Mouse (Mus musculus) limb, embryonic 10.5 days (tissue): ENCODE measurements at regions not wholly inside any gene's neighbourhood (a gene's known extent, or its start where the extent isn't known, plus 50 kb on each side); places are given as distances from the start of the nearest gene placed in this dataset.

Source experiments
- DNase-seq: peaks from one replicate; pipeline ENCODE4 v3.0.0-alpha.2; 2017; ENCODE audit warnings: low spot score
- H3K27ac ChIP-seq: fragments of 300-500 bp; sonication (generic); 2 replicates; pipeline ENCODE4 v1.5.1; 2016; ENCODE audit warnings: mild to moderate bottlenecking
- H3K27me3 ChIP-seq: fragments of 300-500 bp; sonication (generic); 2 replicates; pipeline ENCODE4 v1.6.1; 2016; ENCODE audit warnings: low read depth, mild to moderate bottlenecking; ENCODE audit not compliant: poor library complexity, severe bottlenecking
- H3K36me3 ChIP-seq: fragments of 300-500 bp; sonication (generic); 2 replicates; pipeline ENCODE4 v1.6.1; 2016; ENCODE audit warnings: mild to moderate bottlenecking, moderate library complexity
- H3K4me1 ChIP-seq: fragments of 300-500 bp; sonication (generic); 2 replicates; pipeline ENCODE4 v1.6.1; 2016
- H3K4me3 ChIP-seq: fragments of 300-500 bp; sonication (generic); 2 replicates; pipeline ENCODE4 v1.5.1; 2016; ENCODE audit warnings: mild to moderate bottlenecking, moderate library complexity
- H3K9me3 ChIP-seq: fragments of 300-500 bp; sonication (generic); replicated peaks from 2 replicates; pipeline ENCODE4 v1.6.1; 2016; ENCODE audit warnings: mild to moderate bottlenecking
- WGBS: fragments of 180-500 bp; shearing (Covaris S2); methylation state at CpG from one replicate; pipeline ENCODE4 v1.1.7; 2016; 5-methylcytosine and 5-hydroxymethylcytosine counted together

DNA sequence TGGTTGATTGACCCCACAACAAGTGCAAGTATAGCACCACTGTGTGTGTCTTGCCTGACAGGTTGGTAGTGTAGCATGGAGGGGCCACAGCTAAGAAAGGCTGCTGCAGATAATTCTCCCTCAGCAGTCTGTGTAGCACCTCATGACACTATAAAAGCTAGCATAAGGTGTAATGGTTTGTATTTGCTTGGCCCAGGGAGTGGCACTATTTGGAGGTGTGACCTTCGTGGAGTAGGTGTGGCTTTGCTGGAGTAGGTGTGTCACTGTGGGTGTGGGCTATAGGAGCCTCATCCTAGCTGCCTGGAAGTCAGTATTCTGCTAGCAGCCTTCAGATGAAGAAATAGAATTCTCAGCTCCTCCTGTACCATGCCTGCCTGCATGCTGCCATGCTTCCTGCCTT lies 140.5 kb downstream of the Btg1 start:
- Histone ChIP-seq H3K9me3 (no peaks in the 10 kb centered on the region), H3K27me3 (no peaks in the 10 kb centered on the region), H3K4me1 (0 out of 2 replicates have a peak, but pooled peaks cover 3% of the 10 kb centered on the region), H3K36me3 (no peaks in the 10 kb centered on the region), H3K27ac (no peak overlapping the region), H3K4me3 (no peak overlapping the region)
- 92% methylated on average over 1 of the region's 1 CpGs for WGBS
- no peak for DNase-seq

DNA sequence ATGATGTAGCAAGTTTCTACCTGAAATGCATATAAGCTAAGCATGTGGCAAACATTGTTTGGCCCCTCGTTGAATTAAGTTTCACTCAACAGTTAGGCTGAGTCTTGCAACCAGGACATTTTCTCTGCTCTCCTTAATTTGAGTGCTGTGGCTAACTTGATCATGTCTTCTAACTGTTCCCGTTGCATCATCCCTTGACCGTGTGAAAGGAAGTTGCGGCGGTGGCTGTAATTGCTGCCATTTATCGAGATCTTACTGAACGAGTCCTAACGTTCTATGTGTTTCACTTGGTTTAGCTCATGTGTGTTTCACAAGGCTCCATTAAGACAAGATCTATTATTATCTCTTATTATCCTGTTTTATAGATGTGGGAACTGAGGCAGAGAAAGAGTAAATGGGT lies 144.8 kb downstream of the Btg1 start:
- Histone ChIP-seq H3K27me3 (no peaks in the 10 kb centered on the region), H3K4me3 (no peak overlapping the region), H3K27ac (no peak overlapping the region), H3K4me1 (no peaks in the 10 kb centered on the region), H3K9me3 (no peaks in the 10 kb centered on the region), H3K36me3 (no peaks in the 10 kb centered on the region)
- WGBS, result 93% methylated on average over 8 of the region's 8 CpGs
- DNase-seq, result no peak

DNA sequence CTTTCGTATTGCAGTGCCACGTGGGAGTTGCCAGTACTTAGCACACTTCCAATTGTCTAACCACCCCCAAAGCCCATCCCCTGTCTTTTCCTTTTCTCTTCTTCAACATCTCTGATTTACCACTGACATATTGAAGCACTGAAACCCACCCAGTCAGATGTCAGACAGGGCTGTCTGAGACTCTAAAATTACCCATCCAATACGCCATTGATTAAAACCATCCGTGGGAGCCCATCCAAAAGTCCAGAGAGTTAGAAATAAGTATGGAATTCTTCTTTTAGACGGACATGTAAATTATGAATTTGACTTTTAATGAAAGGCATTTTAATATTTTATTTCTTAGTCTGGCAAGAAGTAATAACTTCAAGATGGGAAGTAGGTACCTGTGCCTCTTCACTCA lies 148.8 kb downstream of the Btg1 start:
- no peak for DNase-seq
- Histone ChIP-seq H3K4me1 (no peaks in the 10 kb centered on the region), H3K9me3 (no peaks in the 10 kb centered on the region), H3K27ac (no peak overlapping the region), H3K4me3 (no peak overlapping the region), H3K36me3 (no peaks in the 10 kb centered on the region), H3K27me3 (no peaks in the 10 kb centered on the region)
- WGBS, result 89% methylated on average over 5 of the region's 5 CpGs

DNA sequence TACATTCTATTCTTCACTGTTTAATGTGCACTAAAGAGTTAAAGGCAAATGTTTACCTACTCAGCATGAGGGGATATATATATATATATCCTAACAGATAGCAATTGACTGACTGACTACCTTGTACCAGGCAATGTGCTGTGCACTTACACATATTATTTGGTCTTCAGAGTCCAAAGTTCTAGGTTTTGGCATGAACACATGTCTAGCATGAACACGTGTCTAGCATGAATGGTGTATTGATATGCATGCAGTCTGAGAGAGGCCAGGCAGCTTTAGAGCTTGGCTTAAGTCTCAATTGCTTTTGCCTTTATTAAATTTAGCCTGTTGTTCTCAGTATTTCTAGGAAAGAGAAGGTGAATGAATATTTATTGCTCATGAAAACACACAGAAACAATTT lies 161.4 kb downstream of the Btg1 start:
- no peak for DNase-seq
- H3K4me1 ChIP-seq, result peaks cover 7% of the 10 kb centered on the region; the same call in 1 of the 2 replicates
- no peaks in the 10 kb centered on the region for H3K9me3 ChIP-seq
- H3K27me3 ChIP-seq, result no peaks in the 10 kb centered on the region
- no peaks in the 10 kb centered on the region for H3K36me3 ChIP-seq
- 92% methylated on average over 1 of the region's 1 CpGs for WGBS
- H3K27ac ChIP-seq, result no peak overlapping the region
- H3K4me3 ChIP-seq, result no peak overlapping the region

DNA sequence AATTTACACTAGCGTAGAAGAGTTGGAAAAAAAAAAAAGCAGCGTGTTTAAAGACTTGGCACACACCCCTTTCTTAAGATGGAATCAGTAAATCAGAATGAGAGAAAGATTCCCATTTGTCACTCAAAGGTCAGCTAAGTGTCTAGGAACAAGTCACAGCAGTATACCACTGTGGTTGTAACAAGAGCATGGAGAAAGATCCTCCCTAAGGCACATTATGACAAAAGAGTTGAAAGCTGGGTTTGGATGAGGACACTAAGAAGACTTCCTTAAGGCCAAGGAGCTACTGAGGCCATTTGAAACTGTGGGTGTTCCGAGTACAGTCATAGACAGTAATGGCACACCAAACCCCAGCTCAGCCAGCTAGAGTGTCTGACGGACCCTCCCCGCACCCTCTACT lies 167.2 kb downstream of the Btg1 start:
- 88% methylated on average over 5 of the region's 5 CpGs for WGBS
- Histone ChIP-seq H3K27ac (no peak overlapping the region), H3K27me3 (no peaks in the 10 kb centered on the region), H3K9me3 (no peaks in the 10 kb centered on the region), H3K36me3 (no peaks in the 10 kb centered on the region), H3K4me3 (no peak overlapping the region), H3K4me1 (peaks cover 9% of the 10 kb centered on the region)
- DNase-seq, result no peak

DNA sequence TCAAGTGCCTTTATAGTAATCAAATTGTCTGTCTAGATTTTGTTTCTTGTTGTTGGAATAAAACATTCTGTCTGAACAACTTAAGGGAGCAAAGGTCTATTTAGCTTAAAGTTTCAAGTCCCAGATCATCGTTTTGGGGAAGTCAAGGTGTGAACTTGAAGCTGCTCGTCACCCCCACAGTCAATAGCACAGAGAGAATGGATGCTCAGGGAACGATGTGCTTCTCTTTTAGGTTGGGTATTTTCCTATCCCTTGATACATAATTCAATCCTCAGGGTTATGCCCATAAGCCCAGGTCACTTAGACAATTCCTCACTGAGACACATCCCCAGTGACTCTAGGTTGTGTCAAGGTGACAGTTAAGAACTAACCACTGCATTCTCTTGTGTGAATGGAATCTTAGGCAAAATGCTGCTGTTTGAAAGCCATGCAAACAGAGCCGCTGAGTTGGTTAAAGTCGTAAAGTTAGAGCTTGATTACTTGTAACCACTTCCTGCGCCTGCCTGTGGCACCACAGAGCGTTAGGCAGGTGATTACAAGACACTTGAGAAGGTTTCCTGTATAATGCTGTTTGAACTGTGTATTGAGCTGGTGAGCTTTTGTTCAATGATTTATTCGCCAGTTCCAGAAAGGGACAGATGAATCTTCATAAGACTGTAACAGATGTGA lies 170.2 kb downstream of the Btg1 start:
- Histone ChIP-seq H3K36me3 (no peaks in the 10 kb centered on the region), H3K4me3 (no peak overlapping the region), H3K27ac (0 out of 2 replicates have a peak overlapping the region, but pooled peaks have one; percentile 14), H3K4me1 (peaks cover 9% of the 10 kb centered on the region), H3K9me3 (no peaks in the 10 kb centered on the region), H3K27me3 (no peaks in the 10 kb centered on the region)
- DNase-seq, result no peak
- WGBS, result 49% methylated on average over 8 of the region's 8 CpGs

DNA sequence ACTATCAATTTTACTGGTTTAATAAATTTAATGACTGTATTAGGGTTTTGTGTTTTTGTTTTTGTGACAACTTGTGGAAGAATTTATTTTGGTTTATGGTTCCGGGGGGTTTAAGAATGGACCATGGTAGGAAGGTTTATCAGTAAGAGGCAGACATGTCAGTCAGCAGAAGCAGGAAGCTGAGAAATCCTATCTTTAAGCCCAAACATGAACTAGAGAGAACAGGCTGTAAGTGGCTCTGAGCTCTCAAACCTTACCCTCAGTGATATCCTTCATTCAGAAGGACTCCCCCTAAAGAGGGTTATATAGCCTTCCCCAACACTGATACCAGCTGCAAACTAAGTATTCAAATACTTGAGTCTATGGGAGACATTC lies 170.8 kb downstream of the Btg1 start:
- H3K27me3 ChIP-seq, result no peaks in the 10 kb centered on the region
- peaks cover 9% of the 10 kb centered on the region for H3K4me1 ChIP-seq
- no peak overlapping the region for H3K4me3 ChIP-seq
- no peak for DNase-seq
- H3K9me3 ChIP-seq, result no peaks in the 10 kb centered on the region
- H3K27ac ChIP-seq, result no peak overlapping the region
- no peaks in the 10 kb centered on the region for H3K36me3 ChIP-seq
- WGBS, result 89% methylated on average over 1 of the region's 1 CpGs

DNA sequence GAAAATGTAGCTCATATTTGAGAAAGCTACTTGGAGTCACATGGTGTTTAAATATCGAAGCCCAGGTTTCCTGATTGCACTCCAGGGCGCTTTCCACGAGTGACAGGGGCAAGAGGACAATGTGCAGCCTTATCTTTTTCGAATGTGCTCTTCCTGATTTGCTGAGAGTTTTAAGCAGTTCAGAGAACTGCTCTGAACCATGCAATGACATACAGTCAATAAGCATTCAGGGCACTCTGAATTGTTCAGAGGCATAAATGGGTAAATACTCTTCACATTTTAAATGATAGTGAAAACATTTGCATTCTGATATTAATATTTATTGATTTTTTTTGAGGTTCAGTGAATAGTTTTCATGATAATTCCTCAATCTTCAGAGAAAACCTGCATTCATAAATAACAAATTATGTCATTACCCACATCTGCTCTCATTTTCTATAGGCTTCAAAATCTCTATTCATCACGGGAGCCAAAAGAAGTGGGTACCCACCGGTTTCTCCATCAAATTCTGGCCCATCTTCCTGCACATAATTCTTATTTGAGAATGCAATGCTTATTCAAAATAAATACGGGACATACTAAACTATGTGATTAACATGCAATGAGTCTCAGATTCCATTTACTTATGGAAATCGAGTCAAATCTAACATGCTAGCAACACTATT lies 171.7 kb downstream of the Btg1 start:
- Histone ChIP-seq H3K4me1 (peaks cover 9% of the 10 kb centered on the region), H3K27ac (no peak overlapping the region), H3K9me3 (no peaks in the 10 kb centered on the region), H3K27me3 (no peaks in the 10 kb centered on the region), H3K4me3 (no peak overlapping the region), H3K36me3 (no peaks in the 10 kb centered on the region)
- 86% methylated on average over 8 of the region's 8 CpGs for WGBS
- DNase-seq, result no peak

DNA sequence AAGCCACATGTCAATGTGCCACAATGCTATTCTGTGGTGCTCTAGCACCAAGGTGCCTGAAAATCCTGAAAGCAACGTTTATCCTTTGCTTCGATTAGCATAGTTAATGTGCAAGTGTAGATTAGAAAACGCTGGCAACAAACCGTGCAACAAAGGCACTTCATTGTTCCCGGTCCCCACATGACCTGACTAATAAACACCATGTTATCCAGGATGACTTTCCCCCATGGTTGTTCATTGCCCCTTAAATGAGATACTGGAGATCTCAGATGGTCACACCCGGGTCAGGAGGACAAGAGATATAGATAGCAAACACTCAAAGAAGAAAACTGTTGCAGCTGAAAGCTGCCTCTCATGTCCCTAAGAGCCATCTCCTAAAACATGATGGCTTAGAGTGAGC lies 180.3 kb downstream of the Btg1 start:
- DNase-seq, result no peak
- Histone ChIP-seq H3K4me3 (no peak overlapping the region), H3K27me3 (no peaks in the 10 kb centered on the region), H3K36me3 (no peaks in the 10 kb centered on the region), H3K4me1 (no peaks in the 10 kb centered on the region; the same call in 1 of the 2 replicates), H3K27ac (no peak overlapping the region), H3K9me3 (no peaks in the 10 kb centered on the region)
- 85% methylated on average over 6 of the region's 6 CpGs for WGBS

DNA sequence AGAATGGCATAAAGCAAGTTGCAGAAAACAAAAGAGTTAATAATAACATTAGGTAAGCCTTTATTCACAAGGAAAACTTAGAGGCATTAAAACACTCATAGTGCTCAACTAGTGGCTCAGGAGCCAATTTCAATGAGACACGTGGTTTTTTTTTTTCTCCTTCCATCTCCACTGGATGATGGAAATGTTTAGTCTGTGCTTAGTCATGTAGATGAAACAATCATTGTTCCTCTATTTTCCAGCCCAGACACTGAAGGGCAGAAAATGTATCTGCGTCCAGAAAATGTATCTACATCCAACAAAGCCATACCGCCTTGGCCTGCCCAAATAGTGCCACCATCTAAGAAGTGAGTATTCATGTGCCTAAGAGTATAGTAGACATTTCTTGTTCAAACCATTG lies 184.0 kb downstream of the Btg1 start:
- Histone ChIP-seq H3K27ac (no peak overlapping the region), H3K36me3 (no peaks in the 10 kb centered on the region), H3K9me3 (no peaks in the 10 kb centered on the region), H3K4me3 (no peak overlapping the region), H3K4me1 (peaks cover 6% of the 10 kb centered on the region), H3K27me3 (no peaks in the 10 kb centered on the region)
- DNase-seq, result no peak
- 90% methylated on average over 3 of the region's 3 CpGs for WGBS

DNA sequence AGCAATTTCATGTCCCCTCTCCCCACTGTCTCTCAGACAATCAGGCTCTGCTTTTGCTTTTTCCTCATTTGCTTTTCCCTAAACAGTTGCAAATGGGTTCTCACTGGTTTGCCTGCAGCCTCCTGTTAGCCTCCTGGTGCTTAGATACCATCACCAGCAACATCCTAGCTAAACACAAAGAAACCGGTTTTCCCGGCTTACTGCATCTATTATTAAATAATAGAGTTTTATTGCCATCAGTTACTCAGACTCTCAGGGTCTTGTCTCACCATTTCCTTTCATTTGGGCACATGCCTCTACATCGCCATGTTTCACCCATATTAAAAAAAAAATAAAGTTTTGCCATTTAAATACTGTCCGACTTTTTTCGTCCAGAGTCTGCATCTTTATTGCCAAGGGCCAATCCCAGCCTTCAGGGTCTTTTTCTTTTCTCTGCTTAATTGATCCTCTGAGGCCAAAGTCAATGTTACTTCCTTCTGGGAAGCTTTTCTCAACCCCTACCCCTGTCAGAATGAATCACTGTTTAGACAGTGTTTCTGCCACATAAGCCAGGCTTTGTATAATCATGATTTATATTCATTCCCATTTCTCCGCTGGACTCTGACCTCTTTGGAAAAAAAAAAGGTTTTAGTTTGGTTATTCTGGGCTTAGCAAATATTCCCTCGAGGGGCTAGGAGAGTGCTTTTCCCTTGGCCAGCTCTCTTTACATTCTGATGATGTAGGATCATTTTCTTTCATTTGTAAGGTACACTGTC lies 187.4 kb downstream of the Btg1 start:
- no peak overlapping the region for H3K4me3 ChIP-seq
- no peak overlapping the region for H3K27ac ChIP-seq
- no peaks in the 10 kb centered on the region for H3K9me3 ChIP-seq
- 42% methylated on average over 7 of the region's 7 CpGs for WGBS
- H3K4me1 ChIP-seq, result peaks cover 6% of the 10 kb centered on the region; the same call in 1 of the 2 replicates
- no peak for DNase-seq
- H3K27me3 ChIP-seq, result no peaks in the 10 kb centered on the region
- H3K36me3 ChIP-seq, result no peaks in the 10 kb centered on the region

DNA sequence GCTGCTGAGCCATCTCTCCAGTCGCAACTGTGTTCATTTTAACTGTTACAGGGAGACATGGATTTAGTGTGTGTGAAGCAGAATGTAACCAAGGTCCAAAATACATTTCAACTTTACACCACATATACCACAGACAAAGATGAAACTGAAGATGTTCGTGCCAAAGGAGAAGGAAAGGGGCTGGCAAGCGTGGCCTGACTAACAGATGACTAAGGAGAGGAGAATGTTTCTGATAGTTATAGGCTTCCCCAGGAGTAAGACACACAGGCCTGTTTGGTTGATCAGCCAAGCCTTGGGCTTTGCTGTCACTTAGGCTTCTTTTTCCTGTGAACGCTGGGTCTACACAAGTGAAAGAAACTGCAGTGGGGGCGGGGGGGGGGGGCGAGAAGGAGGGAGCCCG lies 189.8 kb downstream of the Btg1 start:
- DNase-seq, result no peak
- no peak overlapping the region for H3K4me3 ChIP-seq
- H3K27me3 ChIP-seq, result no peaks in the 10 kb centered on the region
- 56% methylated on average over 7 of the region's 7 CpGs for WGBS
- H3K36me3 ChIP-seq, result no peaks in the 10 kb centered on the region
- H3K9me3 ChIP-seq, result no peaks in the 10 kb centered on the region
- peaks cover 6% of the 10 kb centered on the region; the same call in 1 of the 2 replicates for H3K4me1 ChIP-seq
- H3K27ac ChIP-seq, result no peak overlapping the region

DNA sequence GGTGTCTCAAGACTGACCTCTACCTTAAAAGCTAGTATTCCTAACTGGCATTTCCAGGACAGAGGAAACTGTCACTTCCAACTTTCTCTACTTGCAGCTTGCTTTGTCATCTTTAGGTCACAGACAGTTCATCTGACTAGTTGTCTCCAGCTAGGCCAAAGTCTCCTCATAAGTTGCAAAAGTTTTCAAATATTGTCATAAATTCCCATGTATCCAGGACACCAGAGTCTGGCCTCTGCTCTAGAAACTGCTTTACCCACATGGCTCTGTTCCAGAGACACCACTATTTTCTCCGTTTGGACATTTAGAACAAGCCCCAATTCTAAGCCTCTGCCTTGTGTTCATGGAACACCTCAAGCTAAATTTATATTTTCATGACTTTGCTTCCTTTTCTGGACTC lies 205.0 kb downstream of the Btg1 start:
- H3K4me1 ChIP-seq, result peaks cover 31% of the 10 kb centered on the region
- 78% methylated on average over 1 of the region's 1 CpGs for WGBS
- no peaks in the 10 kb centered on the region for H3K9me3 ChIP-seq
- no peak for DNase-seq
- H3K27ac ChIP-seq, result peak overlapping the region; percentile 5; the same call in 1 of the 2 replicates
- no peaks in the 10 kb centered on the region for H3K36me3 ChIP-seq
- H3K27me3 ChIP-seq, result no peaks in the 10 kb centered on the region
- no peak overlapping the region for H3K4me3 ChIP-seq
